Mouse (Mus musculus) left cerebral cortex, adult 18-20 months (tissue): ENCODE results near the gene Aste1. TPM values are rescaled to one million over a fixed set of nuclear protein-coding genes. Genes with fewer than 3 reads are reported as not detected.

Experiments
- DNase-seq, 2 experiments: peaks; one replicate each; pipeline ENCODE4 v3.0.0; 2021 to 2022; ENCODE audit warnings: low spot score in 2 of 2, mixed read lengths in 1 of 2
- long read RNA-seq, 2 experiments: library from polyadenylated mRNA; stranded (forward); transcript quantifications; one replicate each; pipeline ENCODE4 v2.0.0; 2021
- total RNA-seq, 2 experiments: library from RNA; stranded (reverse); gene quantifications; 2 replicates each; pipeline ENCODE4 v1.2.3; 2021

Aste1 gene
- total RNA-seq = 10 to 100 TPM in 1 of 2 experiments, 1 to 10 TPM in 1; 8.4 to 10.4 TPM
- long read RNA-seq, experiment 1, partial matches to known transcripts = 0 of 13 reads
- long read RNA-seq, experiment 1, other reads (novel, unspliced or antisense) = 6 of 13 reads
- long read RNA-seq, experiment 2, partial matches to known transcripts = 0 of 4 reads
- long read RNA-seq, experiment 2, other reads (novel, unspliced or antisense) = 2 of 4 reads

DNA sequence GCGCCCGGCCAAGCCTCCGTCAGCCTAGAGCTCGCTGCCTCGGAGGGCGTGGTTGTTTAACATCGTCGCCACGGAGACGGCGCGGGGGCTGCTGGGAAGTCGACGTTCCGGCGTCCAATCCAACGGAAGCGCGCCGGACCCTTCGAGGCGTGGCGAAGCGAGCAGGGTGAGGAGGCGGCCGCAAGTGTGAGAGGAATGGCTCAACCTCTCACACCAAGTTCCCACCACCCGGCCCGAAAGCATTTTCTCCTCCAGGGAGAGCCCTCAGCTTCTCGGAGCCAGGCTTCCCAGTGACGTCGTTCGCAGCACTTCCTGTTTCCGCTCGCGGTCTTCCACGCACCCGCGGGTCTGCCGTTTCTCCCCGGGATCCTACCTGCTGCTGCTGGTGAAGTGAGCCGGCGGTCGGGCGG, at the start of gene Aste1, which contains the start of gene Nek11:
Aste1 (plus strand) TSS at position 175 of the 410 bp plus-strand sequence.
Nek11 (minus strand) TSS at position 307 of the 410 bp plus-strand sequence.
- DNase-seq = peak; percentile 92 to 95

DNA sequence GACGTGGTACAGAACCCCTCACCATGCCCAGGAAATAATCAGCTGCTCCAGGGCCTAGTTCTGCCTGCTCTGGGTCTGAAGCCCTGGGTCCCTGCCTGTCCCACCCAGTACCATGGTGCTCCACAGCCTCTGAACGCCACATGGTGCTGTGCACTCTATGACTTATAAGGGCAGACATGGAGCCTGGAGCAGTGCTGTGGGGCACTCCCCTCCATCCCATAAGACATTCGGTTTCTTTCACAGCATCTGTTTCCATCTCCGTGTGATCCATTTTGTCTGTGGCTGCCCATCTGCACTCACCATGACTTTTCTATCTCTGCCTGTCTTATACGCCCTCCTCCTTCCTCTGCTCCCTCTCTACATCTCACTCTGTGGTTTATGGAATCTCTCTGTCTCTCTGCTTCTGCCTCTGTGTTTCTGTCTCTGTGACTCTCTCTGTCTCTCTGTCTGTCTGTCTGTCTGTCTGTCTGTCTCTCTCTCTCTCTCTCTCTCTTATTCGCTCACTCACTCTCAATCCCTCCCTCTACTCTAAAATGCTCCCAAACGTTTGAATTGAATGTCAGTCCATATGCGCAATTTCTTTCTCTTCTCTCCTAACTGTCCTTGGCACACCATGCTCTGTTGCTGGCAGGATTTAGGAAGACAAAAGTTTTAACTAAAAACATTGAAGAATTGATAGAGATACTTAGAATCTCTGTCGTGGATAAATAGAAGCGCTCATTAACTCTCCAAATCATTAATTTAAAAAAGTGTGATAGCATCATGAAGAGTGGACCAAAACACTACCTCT, 46.8 kb upstream of the Aste1 start:
- DNase-seq = no peak

DNA sequence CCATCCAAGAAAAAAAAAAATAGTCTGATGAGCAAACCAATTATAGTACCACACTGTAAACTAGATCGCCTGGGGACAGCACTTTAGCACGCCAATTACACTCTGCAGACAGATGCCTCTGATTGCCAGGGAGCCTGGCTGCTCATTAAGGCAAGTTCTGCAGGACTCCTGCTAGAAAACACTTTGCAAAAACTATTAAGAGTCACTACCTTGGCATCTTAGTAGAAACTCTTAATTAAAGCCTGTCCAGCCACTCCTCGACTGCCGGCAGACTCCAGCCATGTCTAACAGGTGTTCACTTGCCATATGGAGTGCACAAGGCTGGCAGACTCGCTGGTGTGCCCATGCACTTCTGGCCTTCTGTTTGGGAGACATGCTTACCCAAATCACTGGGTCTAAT, 46.2 kb upstream of the Aste1 start:
- DNase-seq = no peak

DNA sequence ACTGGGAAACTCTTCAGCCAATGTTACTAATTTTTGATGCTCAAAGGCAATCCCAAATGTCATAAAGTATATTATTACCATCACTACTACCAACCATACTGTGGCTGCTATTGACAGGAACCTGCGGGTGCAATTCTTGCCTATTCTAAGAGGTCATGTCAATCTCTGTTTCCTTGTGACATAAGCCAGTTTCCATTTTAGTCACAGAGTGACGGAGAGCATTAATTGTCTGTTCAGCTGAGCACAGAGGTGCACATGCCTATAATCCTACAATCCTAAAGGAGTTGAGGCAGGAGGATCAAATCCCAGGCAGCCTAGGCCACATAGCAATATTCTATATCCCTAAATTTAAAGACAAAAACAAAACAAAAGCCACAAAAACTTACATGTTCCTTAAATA, 33.0 kb upstream of the Aste1 start:
- no peak for DNase-seq

DNA sequence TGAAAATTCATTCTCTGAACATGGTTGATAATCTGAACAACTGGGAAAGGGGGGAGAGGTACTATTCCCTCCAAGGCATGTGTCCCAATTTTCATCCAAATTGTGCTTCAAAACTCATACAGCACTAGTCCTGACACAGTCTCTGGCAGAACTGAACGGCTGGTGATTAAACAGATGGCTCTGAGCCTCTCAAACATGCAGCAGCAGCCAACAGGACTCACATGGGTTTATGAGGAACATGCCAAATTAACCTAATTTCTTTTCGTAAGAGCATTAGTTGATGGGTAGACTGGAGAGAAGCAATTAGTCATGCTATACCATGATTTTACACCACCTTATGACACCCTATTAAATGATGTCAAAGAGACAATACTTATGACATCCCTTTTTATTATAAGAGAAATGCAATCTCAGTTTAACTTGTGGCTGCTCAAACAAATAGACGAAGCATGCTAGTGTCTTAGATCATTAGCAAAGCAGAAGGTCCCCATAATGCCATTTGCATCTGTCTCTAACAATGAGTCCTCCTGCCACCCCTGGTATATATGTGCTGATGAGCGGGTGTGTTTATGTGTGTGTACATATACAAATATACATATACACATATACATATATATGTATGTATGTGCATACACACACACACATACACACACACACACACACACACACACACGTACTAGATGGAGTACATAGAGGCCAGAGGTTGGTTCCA, 31.5 kb upstream of the Aste1 start:
- no peak for DNase-seq

DNA sequence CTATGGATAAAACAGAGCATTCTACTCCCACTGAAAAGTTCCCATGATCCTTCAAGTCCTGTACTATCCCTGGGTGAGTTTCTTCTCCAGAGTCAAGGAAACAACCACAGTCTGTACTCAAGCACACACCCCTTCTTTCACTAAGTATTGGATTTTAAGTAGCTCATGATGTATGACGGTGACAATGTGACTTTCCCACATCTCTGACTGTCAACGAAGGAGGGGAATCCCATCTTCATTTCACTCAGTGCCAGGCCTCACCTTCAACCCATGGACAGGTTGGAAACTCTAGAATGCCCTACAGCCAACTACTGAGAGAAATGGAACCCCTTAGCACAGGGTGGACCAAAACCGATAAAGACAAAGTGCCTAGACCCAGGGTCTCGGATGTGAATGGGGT, 29.0 kb upstream of the Aste1 start:
- DNase-seq = no peak

DNA sequence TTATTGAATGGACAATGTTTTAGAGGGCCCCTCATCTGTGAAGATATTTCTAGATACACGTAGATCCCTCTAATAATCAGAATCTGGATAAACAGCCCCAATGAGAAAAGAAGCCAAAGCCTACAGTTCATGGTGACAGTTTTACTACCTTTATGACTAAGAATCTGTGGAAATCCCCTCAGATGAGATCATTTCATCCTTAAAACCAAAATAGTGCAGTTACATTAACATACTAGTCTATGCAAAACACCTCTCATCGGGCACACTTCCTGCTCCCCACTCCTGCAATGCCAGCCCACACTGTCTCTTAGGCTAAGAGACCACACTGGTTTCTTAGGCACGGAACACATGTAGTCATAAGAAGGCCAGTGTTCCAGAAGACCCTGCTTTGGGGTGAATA, 26.6 kb upstream of the Aste1 start:
- no peak for DNase-seq

DNA sequence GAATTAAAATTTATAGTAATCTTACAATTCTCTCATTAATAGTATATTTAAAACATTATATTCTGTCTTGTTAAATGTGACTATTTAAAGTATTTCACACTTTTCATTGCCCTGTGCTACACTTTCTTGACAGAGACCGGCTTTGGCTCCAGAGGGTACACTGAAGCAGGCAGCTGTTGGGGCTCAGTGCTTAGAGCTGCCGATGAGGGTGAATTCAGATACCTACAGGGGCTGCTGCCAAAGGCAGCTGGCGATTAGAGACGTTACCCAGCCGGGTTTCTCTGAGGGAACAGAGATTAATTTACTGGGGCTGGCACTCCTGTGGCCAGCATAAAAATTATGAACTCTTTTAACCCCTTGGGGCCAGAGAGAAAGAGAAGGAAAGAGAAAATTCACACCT, 20.8 kb upstream of the Aste1 start:
- no peak for DNase-seq

DNA sequence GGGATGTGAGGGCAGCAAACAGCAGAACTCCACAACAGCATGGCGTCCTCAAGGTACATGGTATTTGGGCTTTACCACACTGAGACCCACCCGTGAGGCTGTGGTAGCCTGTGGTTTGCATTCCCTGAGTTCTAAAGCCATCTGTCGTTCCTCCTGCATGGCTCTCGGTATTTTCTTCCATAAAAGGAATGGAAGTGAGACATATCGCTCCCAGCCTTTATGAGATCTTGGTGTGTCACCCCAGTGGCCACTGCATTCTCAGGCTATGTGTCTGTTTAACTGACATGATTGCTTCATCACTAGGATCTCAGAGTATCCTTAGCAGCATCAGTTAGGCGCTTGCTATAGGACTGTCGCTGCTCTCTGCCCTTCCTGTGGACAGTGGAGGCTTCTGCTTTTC, 18.8 kb upstream of the Aste1 start:
- DNase-seq = no peak

DNA sequence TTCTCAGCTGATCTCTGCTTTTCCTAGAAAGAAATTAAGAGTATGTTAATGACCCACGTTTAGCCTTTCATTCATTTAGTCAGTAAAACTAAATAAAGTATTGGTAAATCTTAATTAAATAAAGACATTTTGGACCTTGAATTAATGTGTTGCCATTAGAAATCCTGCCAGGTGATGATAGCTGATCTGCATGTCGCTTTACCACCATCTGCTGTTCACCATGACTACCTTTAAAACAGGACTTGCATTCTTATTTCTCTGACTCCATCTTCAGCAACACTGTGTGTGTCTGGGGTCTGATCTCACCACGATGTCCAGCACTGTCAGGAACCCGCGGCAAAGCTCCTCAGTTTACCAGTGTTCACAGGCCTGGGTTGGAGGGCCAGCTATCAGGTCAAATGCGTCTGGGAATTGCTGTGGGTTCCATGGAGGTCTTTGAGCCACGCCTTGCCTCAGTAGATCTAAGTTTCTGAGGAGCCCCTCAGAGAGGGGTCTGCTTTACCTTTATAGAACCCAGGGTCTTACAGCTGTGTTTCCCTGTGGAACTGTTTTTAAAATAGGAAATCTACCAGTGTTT, 18.1 kb upstream of the Aste1 start:
- DNase-seq = no peak

DNA sequence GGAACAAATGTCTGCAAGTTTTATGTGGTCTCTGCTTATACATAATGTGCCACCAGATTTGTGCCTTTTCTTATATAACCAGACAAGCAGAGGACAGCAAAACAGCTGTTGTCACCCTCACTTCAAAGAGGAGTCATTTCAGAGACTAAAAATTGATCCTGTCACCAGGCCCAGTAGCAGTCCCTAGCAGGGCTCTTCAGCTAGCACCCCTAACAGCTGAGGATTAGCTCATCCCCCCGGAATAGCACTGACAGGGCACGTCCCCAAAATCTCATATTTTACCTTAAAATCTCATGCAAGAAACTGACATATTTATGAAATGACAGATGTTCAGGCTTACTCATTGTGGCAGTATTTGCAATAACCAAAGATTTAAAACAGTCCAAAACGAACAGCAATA, 17.6 kb upstream of the Aste1 start:
- no peak for DNase-seq

DNA sequence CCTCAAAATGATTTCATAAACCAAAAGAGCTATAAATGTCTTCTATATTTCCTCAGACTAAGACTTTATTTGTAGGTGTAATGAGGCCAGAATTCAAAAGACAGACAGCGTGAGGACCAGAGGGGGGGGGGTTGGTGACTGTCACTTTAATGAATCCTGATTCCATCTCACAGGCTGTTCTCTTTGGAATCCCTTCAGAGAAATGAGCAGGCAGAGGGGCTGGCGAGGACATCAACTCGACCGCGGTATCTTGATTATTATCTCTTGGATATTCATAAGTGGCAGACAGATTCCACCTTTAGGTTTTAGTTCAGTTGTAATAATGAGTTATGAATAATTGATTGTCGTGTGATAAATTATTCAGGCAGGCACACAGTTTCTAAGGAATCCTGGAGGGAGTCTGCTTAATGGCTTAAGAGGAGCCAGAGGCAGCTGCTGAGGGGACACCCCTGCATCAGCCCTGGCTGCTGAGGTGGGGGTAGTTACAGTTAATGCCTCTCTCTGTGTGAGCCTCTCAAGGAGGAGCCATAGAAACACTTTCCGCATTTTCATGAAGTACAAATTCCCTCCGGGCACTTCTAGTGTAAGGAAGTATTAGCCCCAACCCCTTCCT, 15.6 kb upstream of the Aste1 start:
- DNase-seq = no peak

DNA sequence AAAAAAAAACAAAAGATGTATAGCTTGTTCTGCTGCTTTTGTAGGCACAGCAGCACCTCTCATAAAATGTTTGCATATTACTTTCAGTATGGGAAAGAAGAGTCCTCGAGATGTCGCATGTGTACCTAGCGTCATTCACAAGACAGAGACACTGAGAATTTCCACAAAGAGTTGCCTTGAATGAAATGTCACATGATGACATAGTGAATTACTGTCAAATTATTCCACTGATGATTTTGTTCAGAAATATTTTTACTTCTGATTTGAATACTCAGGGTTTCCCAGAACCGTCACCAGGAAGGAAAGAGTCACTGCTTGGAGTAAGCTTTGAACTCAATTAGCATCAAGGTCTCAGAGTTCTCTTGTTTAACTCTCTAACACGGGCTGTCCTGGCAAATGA, 7.8 kb upstream of the Aste1 start:
- DNase-seq = no peak

DNA sequence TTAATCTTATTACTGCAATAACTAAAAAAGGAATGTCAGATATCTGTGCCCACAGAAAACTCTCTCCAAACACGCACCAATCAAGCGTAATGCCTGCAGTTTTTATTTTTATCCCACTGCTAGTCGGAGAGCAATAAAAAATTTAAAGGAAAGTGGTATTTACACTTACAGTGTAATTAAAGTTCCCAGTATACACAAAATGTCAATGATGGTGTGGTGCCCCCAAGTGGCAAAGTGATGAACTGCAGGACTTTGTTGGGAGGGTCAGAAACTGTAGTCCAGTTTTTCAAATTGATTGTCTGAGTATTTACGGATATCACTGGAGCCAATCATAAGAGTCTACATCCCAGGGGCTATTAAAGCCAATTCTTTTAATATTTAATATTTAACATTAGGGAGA, 5.9 kb upstream of the Aste1 start:
- DNase-seq = peak; percentile 77 to 92

DNA sequence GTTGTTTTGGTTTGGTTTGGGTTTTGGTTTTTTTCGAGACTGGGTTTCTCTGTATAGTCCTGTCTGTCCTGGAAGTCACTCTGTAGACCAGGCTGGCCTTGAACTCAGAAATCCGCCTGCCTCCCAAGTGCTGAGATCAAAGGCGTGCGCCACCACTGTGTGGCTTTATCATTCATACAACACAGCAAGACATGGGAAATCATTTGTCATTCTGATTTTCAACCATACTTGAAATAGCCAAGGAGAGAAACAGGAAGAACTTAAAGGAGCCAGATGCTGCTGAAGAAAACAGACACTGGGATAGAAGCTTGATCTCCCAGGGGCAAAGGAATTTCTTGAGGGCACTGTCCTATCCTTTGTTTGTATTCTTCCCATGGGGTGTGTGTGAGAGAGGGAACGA, 4.6 kb upstream of the Aste1 start:
- no peak for DNase-seq

DNA sequence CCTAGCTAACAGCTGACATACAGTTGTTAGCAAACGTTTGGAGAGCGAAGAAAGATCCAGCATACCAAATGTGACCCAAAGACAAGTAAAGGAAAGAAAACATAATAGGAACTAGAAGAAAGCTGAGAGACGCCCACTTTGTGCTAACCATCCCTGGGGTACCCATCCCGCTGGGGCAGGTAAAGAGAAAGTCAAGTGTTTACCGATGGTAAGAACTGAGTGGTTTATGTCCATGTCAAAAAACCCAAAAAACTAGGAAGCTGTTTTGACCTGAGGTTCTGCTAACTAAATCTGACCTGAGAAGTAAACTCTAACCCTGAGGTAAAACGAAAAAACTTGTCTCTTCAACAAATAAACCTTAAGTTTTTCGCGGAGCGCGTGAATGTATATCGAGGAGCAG, 472 bp upstream of the Aste1 start:
- DNase-seq = no peak

DNA sequence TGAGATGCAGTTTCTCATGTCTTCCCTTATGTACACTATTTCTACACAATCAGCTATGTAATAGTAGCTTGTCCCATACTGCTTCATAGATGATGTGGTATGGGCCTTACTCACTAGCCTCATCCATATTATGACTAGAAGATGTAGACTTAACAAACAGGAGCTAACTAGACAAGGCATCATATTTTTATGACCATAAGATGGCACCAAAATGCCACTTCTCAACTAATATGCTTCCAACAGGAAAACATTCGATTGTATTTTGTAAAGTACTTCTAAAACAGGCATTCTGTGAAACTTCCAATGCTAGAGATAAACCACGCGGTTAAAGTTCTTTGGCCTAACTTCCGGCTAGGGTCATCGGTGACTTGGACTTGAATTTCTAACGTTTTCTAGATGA, 13.4 kb downstream of the Aste1 start:
- DNase-seq = no peak

DNA sequence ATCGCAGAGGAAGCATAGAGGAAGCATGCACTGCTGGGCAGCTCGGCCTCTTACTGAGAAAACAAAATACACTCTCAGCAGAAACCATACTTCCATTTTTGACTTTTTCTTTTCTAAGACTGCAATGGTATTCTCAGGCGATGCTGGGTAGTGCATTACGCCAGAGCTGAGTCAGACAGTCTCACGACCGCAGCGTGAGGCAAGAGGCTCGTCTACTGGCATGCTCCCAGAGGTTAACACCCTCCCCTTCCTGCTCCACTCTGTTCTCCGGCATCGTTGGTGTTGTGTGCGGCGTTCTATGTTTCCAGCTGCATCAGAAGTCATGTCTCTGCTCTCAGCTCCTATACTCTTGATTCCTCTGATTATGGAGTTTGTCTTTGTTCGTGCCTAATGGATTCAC, 63.8 kb downstream of the Aste1 start:
- no peak for DNase-seq

DNA sequence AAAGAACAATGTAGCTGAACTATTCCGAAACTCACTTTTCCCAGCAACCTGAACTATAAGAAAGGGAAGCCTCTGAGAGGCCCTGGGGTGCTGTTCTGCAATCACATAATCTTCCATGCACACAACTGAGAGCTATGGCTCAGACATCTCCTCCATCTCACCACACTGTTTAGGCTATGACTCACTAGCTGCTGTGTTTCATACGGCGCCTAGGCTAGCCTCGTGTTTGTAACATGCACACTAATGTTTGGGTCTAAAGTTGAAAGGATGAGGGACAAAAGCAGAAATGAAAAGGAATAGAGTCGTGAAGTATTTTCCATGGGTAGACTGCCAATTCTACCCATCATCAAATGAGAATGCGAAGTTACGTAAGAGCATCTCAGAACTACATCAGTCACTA, 66.3 kb downstream of the Aste1 start:
- no peak for DNase-seq
